Mouse (Mus musculus): ENCODE results near the gene Cdkn2aip. TPM values are rescaled to one million over a fixed set of nuclear protein-coding genes. Genes with fewer than 3 reads are reported as not detected.

The Cdkn2aip gene
- polyA plus RNA-seq, 1 experiment from 2014 or later = 27.4 TPM

DNA sequence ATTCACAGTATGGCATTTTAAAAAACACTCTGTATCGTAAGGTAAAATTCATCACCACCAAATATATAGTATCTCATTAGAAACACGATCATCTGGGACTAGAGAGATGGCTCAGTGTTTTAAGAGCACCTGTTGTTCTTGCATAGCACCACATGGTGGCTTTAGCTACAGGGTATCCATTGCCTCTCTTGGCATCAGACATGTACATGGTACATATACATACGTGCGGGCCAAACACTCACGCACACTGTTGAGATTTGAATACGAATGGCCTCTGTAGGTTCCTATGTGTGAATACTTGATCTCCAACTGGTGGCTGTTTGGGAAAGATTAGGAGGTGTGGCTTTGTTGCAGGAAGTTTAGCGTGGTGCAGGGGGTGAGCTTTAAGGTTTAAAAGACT is 28.6 kb upstream of the Cdkn2aip start:
- H3K4me3 ChIP-seq (replicated peaks) = no peak overlapping the region
- no peaks in the 10 kb centered on the region for H3K36me3 ChIP-seq
- no peak overlapping the region for H3K27ac ChIP-seq (replicated peaks)
- no peaks in the 10 kb centered on the region for H3K9me3 ChIP-seq (replicated peaks)
- no peaks in the 10 kb centered on the region for H3K27me3 ChIP-seq (replicated peaks)
- WGBS = 83% methylated on average over 7 of the region's 7 CpGs
- ATAC-seq (ENCODE audit: low FRiP score) = no peak
- H3K4me2 ChIP-seq = no peak overlapping the region
- H3K9ac ChIP-seq (replicated peaks) = no peak overlapping the region
- H3K4me1 ChIP-seq = peaks cover 15% of the 10 kb centered on the region

DNA sequence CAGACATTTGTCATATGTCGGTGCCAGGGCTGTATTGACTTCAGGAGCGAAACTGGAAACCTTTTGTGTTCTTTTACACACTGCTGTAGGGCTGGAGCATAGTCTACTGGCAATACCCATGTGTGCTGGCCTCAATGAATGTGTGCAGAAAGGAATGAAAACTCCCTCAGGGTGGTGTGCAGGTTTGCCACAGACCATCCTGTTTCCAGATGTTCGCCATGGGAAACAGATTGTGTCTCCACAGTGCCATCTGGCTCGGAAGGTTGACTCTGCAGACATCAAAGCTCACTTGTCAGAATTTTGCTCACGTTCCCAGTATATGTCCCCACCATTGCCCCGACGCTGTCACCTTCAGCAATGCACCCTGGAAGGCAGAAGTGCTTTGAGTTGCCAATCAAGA is 23.4 kb upstream of the Cdkn2aip start:
- Histone ChIP-seq H3K27me3 (replicated peaks) (no peaks in the 10 kb centered on the region), H3K9me3 (replicated peaks) (no peaks in the 10 kb centered on the region), H3K4me1 (peaks cover 10% of the 10 kb centered on the region), H3K4me2 (no peak overlapping the region), H3K9ac (replicated peaks) (no peak overlapping the region), H3K36me3 (no peaks in the 10 kb centered on the region), H3K27ac (replicated peaks) (no peak overlapping the region), H3K4me3 (replicated peaks) (no peak overlapping the region)
- 36% methylated on average over 7 of the region's 7 CpGs for WGBS
- 0 out of 2 replicates have a peak, but pooled peaks have one; percentile 11 for ATAC-seq (ENCODE audit: low FRiP score)

DNA sequence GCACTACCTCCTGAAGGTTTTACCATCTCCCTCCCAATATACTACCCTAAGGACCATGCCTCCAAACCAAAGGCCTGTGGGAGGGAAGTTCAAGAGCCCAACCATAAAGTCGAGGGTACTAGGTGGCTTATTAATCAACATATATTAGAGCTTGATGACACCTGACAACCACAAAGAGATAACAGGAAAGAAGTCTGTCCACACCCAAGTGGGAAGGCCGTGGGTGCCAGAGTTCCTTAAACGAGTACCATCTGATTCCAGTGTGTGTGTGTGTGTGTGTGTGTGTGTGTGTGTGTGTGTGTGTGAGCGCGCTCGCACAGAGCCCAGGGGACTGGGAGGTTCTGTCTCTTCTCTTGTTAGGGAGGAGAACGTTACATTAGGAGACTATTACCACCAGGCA is 15.6 kb upstream of the Cdkn2aip start:
- Histone ChIP-seq H3K36me3 (no peaks in the 10 kb centered on the region), H3K9ac (replicated peaks) (no peak overlapping the region), H3K27me3 (replicated peaks) (0 out of 2 replicates have a peak, but pooled peaks cover 6% of the 10 kb centered on the region), H3K27ac (replicated peaks) (no peak overlapping the region), H3K4me1 (0 out of 2 replicates have a peak, but pooled peaks cover 5% of the 10 kb centered on the region), H3K9me3 (replicated peaks) (no peaks in the 10 kb centered on the region), H3K4me2 (no peak overlapping the region), H3K4me3 (replicated peaks) (no peak overlapping the region)
- WGBS = 84% methylated on average over 7 of the region's 7 CpGs
- no peak for ATAC-seq (ENCODE audit: low FRiP score)

DNA sequence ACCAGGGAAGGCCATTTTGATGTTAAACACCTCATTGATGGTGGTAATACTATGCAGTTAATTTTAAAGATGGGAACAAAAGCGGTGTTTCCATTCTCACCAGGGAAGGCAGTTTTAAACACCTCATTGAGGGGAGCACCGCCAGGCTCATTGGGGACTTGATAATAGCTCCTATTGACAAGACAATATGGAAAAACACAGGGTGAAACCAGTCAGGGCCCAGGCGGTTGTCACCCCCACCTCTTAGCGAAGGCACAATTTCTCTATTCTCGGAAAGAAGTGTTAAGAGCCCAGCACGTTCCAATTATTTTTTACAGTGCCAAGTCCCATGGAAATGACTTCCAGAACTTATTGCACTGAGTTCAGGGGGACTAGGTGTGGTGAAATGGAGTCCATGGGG is 13.2 kb upstream of the Cdkn2aip start:
- Histone ChIP-seq H3K4me3 (replicated peaks) (no peak overlapping the region), H3K27ac (replicated peaks) (no peak overlapping the region), H3K36me3 (no peaks in the 10 kb centered on the region), H3K4me1 (0 out of 2 replicates have a peak, but pooled peaks cover 5% of the 10 kb centered on the region), H3K27me3 (replicated peaks) (0 out of 2 replicates have a peak, but pooled peaks cover 6% of the 10 kb centered on the region), H3K9me3 (replicated peaks) (no peaks in the 10 kb centered on the region), H3K9ac (replicated peaks) (no peak overlapping the region), H3K4me2 (no peak overlapping the region)
- peak; percentile 75 for ATAC-seq (ENCODE audit: low FRiP score)
- WGBS = 7% methylated on average over 6 of the region's 6 CpGs

- Histone ChIP-seq H3K27me3 (replicated peaks) (no peaks in the 10 kb centered on the region), H3K27ac (replicated peaks) (no peak overlapping the region), H3K4me1 (no peaks in the 10 kb centered on the region), H3K36me3 (no peaks in the 10 kb centered on the region), H3K9ac (replicated peaks) (no peak overlapping the region), H3K4me3 (replicated peaks) (no peak overlapping the region), H3K4me2 (no peak overlapping the region), H3K9me3 (replicated peaks) (no peaks in the 10 kb centered on the region)
- whole genome bisulfite sequencing = 73% methylated on average over 4 of the region's 4 CpGs
- no peak for ATAC-seq (ENCODE audit: low FRiP score)
Observed at GRCm38 (mm10) chr8:47721609-47722008, 7.9 kb upstream of the Cdkn2aip start.

DNA sequence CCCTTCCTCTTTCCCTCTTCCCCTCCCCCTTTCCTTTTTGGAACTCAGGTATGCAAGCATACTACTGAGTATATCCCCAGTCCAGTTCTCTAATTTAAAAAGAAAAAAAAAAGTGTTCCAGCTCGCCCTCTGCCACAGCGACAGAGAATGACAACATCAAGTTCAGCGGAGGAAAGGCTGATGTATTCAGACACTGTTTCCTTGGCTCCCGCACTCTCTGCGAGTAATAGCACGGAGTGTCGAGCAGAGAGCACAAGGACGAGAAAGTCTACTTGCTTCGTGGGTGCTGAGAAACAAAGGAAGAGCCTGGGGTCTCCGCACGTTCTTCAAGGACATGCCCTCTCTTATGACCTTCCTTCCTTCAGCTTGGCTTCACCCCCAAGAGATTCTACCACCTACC is 4.9 kb upstream of the Cdkn2aip start:
- Histone ChIP-seq H3K4me3 (replicated peaks) (no peak overlapping the region), H3K36me3 (no peaks in the 10 kb centered on the region), H3K4me2 (peak overlapping the region; percentile 23), H3K27ac (replicated peaks) (no peak overlapping the region), H3K27me3 (replicated peaks) (no peaks in the 10 kb centered on the region), H3K9ac (replicated peaks) (no peak overlapping the region), H3K4me1 (peaks cover 4% of the 10 kb centered on the region; the same call in 1 of the 2 replicates), H3K9me3 (replicated peaks) (no peaks in the 10 kb centered on the region)
- ATAC-seq (ENCODE audit: low FRiP score) = no peak
- WGBS = 17% methylated on average over 11 of the region's 11 CpGs

DNA sequence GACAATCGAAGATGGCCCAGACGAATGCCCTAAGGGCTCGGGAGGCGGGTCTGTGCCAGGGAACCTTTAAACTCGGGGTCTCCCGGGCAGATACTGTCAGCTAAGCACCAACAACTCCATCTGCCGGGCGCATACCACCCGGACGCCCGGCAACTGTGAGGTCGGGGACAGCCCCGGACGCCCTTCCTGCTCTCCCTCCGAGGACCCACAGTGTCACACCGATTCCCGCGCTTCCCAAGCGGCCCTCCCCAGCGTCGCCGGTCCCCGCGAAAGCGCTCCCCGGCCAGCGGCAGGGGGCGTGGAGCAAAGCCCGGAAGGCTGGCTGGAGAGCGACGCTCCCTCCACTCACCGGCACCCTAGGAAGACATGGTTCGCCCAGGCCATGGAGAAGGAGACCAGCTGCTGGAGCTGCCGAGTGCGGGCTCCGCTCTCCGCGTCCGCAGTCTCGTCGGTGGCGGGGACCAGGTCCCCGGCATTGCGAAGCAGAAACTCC is 515 bp downstream of the Cdkn2aip start:
- peak; percentile 49 for ATAC-seq (ENCODE audit: low FRiP score)
- H3K9ac ChIP-seq (replicated peaks) = peak overlapping the region; percentile 83
- H3K4me2 ChIP-seq = peak overlapping the region; percentile 78
- no peaks in the 10 kb centered on the region for H3K9me3 ChIP-seq (replicated peaks)
- peak overlapping the region; percentile 89 for H3K4me3 ChIP-seq (replicated peaks)
- H3K4me1 ChIP-seq = peaks cover 31% of the 10 kb centered on the region
- peak overlapping the region; percentile 97 for H3K27ac ChIP-seq (replicated peaks)
- no peaks in the 10 kb centered on the region for H3K27me3 ChIP-seq (replicated peaks)
- WGBS = 0% methylated on average over 38 of the region's 44 CpGs
- H3K36me3 ChIP-seq = peaks cover 23% of the 10 kb centered on the region

DNA sequence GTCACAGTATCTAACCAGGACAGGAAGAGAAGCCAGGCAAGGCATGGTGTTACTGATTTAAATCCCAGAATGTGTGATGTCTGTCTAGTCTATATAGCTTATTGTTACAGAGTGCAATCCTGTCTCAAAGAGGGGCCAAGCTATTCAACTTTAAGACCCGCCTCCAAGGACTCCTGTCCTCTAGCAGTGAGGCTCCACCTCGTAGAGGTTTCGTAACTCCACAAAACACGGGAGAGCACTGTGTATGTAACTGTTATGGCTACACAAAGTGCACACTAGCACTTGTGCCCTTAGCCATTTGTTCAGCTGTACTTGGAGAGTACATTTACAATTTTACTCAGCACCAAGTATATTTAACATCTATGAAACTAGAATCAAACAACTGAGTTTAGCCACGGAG is 5.6 kb downstream of the Cdkn2aip start:
- no peak overlapping the region for H3K27ac ChIP-seq (replicated peaks)
- peaks cover 27% of the 10 kb centered on the region for H3K4me1 ChIP-seq
- peaks cover 39% of the 10 kb centered on the region for H3K36me3 ChIP-seq
- no peaks in the 10 kb centered on the region for H3K27me3 ChIP-seq (replicated peaks)
- H3K9me3 ChIP-seq (replicated peaks) = no peaks in the 10 kb centered on the region
- H3K4me2 ChIP-seq = no peak overlapping the region
- no peak overlapping the region for H3K4me3 ChIP-seq (replicated peaks)
- ATAC-seq (ENCODE audit: low FRiP score) = no peak
- no peak overlapping the region for H3K9ac ChIP-seq (replicated peaks)
- 81% methylated on average over 5 of the region's 5 CpGs for WGBS

- ATAC-seq (ENCODE audit: low FRiP score) = no peak
- Histone ChIP-seq H3K9me3 (replicated peaks) (no peaks in the 10 kb centered on the region), H3K4me1 (peaks cover 16% of the 10 kb centered on the region), H3K4me2 (no peak overlapping the region), H3K4me3 (replicated peaks) (no peak overlapping the region), H3K36me3 (peaks cover 35% of the 10 kb centered on the region), H3K9ac (replicated peaks) (no peak overlapping the region), H3K27ac (replicated peaks) (no peak overlapping the region), H3K27me3 (replicated peaks) (no peaks in the 10 kb centered on the region)
- WGBS = 97% methylated on average over 8 of the region's 8 CpGs
Observed at GRCm38 (mm10) chr8:47706746-47707145, 7.0 kb downstream of the Cdkn2aip start.

DNA sequence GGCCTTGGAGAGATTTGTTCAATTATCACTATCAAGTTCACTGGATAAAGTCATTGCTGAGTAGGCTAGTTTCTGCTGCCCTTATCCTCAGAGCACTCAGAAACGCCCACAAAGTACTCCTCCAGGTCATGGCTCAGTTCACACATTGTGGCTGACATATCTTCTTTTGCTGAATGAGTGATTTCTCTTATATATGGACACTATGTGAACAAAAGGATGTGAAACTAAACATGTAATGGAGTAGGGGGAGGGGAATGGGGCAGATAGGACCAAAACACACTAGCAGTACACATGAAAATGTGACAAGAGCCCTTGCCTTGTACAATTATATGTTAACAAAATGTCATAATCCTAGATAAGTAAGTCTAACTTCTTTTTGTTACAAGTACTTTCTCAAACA is 11.4 kb downstream of the Cdkn2aip start:
- Histone ChIP-seq H3K9ac (replicated peaks) (no peak overlapping the region), H3K36me3 (peaks cover 11% of the 10 kb centered on the region; the same call in 1 of the 2 replicates), H3K9me3 (replicated peaks) (no peaks in the 10 kb centered on the region), H3K27me3 (replicated peaks) (no peaks in the 10 kb centered on the region), H3K4me1 (no peaks in the 10 kb centered on the region), H3K4me3 (replicated peaks) (no peak overlapping the region), H3K4me2 (no peak overlapping the region), H3K27ac (replicated peaks) (no peak overlapping the region)
- WGBS = 55% methylated on average over 1 of the region's 1 CpGs
- ATAC-seq (ENCODE audit: low FRiP score) = no peak

GRCm38 (mm10) chr8:47697696-47698095 is 16.0 kb downstream of the Cdkn2aip start:
- Histone ChIP-seq H3K9ac (replicated peaks) (no peak overlapping the region), H3K4me2 (no peak overlapping the region), H3K27me3 (replicated peaks) (no peaks in the 10 kb centered on the region), H3K36me3 (no peaks in the 10 kb centered on the region), H3K27ac (replicated peaks) (no peak overlapping the region), H3K9me3 (replicated peaks) (no peaks in the 10 kb centered on the region), H3K4me1 (no peaks in the 10 kb centered on the region), H3K4me3 (replicated peaks) (no peak overlapping the region)
- 69% methylated on average over 1 of the region's 1 CpGs for WGBS
- no peak for ATAC-seq (ENCODE audit: low FRiP score)

GRCm38 (mm10) chr8:47695431-47696105 is 18.2 kb downstream of the Cdkn2aip start:
- H3K9me3 ChIP-seq (replicated peaks) = no peaks in the 10 kb centered on the region
- no peak overlapping the region for H3K9ac ChIP-seq (replicated peaks)
- 87% methylated on average over 5 of the region's 5 CpGs for WGBS
- ATAC-seq (ENCODE audit: low FRiP score) = no peak
- H3K27me3 ChIP-seq (replicated peaks) = no peaks in the 10 kb centered on the region
- H3K4me1 ChIP-seq = 0 out of 2 replicates have a peak, but pooled peaks cover 4% of the 10 kb centered on the region
- H3K4me3 ChIP-seq (replicated peaks) = no peak overlapping the region
- H3K36me3 ChIP-seq = no peaks in the 10 kb centered on the region
- H3K4me2 ChIP-seq = no peak overlapping the region
- H3K27ac ChIP-seq (replicated peaks) = no peak overlapping the region
